Mouse (Mus musculus) C2C12 (cell line): ENCODE measurements around the gene Plin4.

Source experiments
- CEBPB ChIP-seq: IDR thresholded peaks from one replicate; pipeline ENCODE4 v1.6.1; 2011; ENCODE audit warnings: low read depth, mild to moderate bottlenecking, control low read depth, moderate library complexity
- CTCF ChIP-seq: IDR thresholded peaks from one replicate; pipeline ENCODE4 v1.5.1; 2011; ENCODE audit not compliant: control insufficient read depth, insufficient read depth, insufficient read length
- FOSL1 ChIP-seq: IDR thresholded peaks from one replicate; pipeline ENCODE4 v1.8.0; 2011; ENCODE audit warnings: mild to moderate bottlenecking, low read length; ENCODE audit not compliant: poor library complexity, insufficient read depth, severe bottlenecking
- MAX ChIP-seq: IDR thresholded peaks from one replicate; pipeline ENCODE4 v1.6.1; 2011; ENCODE audit warnings: mild to moderate bottlenecking, control low read depth
- MYOD1 ChIP-seq: IDR thresholded peaks from one replicate; pipeline ENCODE4 v1.6.1; 2011; ENCODE audit warnings: low read depth; ENCODE audit not compliant: control insufficient read depth, insufficient read length
- MYOG ChIP-seq: IDR thresholded peaks from one replicate; pipeline ENCODE4 v1.6.1; 2011; ENCODE audit not compliant: control insufficient read depth, insufficient read length; ENCODE audit errors: extremely low read depth
- USF1 ChIP-seq: IDR thresholded peaks from one replicate; pipeline ENCODE4 v1.6.1; 2011; ENCODE audit warnings: low read depth, mild to moderate bottlenecking, control low read depth, moderate library complexity

- TF ChIP-seq CTCF (no peak), MYOD1 (no peak), USF1 (no peak), MYOG (no peak), MAX (no peak), FOSL1 (no peak), CEBPB (no peak)
Observed at GRCm38 (mm10) chr17:56055945-56056678, 53.5 kb downstream of the Plin4 start.
